ENCODE assay signal across 11 mouse cellular contexts in the genomic region with DNA sequence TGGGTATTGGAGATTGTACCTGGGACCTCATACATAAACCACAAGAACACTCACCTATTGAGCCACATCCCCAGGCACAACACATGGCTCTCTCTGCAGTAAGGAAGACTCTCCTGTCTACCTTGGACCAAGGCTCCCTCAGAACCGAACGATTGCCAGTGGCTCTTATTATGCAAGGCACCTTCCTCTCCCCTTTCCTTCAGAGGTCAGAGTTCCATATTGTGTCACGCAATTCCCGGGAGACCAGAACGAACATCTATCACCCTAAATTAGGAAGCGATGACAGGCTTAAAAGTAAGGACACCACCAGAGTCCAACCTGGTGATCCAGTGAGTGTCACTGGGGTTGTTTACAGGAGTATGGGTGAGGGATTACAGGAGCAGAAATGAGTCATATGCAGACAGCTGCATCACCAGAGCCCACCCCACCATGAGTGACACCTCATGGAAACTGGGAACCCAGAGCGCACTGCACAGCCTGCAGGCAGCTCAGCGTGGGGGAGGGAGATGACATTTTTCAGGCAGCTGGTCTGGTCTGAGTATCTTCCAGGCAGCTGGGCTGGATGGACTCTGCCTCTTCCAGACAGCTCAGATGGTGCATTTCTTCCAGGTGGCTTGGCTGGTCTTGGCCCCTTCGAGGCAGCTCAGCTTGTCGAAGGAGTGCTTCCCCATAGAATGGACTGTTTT. TPM values are rescaled to one million over a fixed set of nuclear protein-coding genes. Genes with fewer than 3 reads are reported as not detected.
DNase-seq lines count a peak whose midpoint lies in the region; ATAC-seq and TF ChIP-seq lines count a peak whose summit lies in the region.
"Had no signal": no experiment of that assay in that cellular context is flagged by ENCODE, and none has a peak within 500 bp of the region (broad histone marks: within the 10 kb centered on the region; RNA-seq: fewer than 3 reads in every experiment).

No protein-coding gene starts in this region.

- no peak for ATAC-seq in cerebellum, adult (ENCODE audit: insufficient number of reproducible peaks, low FRiP score, low TSS enrichment)
- ATAC-seq in limb, embryonic 14.5 days (ENCODE audit: low FRiP score, low read depth), result peak; percentile 66
- ATAC-seq in inflammation-experienced regulatory T-cells, adult 6 months, result no peak

- no peak for TF ChIP-seq CTCF in C2C12 (IDR thresholded peaks at IDR 0.05; ENCODE audit: control insufficient read depth, insufficient read depth, insufficient read length)

- H3K27me3 ChIP-seq in C2C12 (ENCODE audit: control insufficient read depth, insufficient read depth, insufficient read length), result no peaks in the 10 kb centered on the region
- H3K27me3 ChIP-seq in limb, embryonic 14.5 days (ENCODE audit: control insufficient read depth, insufficient read depth, low read length), result no peaks in the 10 kb centered on the region

- H3K9ac ChIP-seq in limb, embryonic 14.5 days (ENCODE audit: low read depth, low read length, severe bottlenecking), result no peak overlapping the region

- no peaks in the 10 kb centered on the region for H3K9me3 ChIP-seq in limb, embryonic 14.5 days (ENCODE audit: control insufficient read depth, low read length)

- H3K27ac ChIP-seq in limb, embryonic 14.5 days (replicated peaks; ENCODE audit: low read depth, low read length), result no peak overlapping the region

- no peak overlapping the region for H3K4me3 ChIP-seq in C2C12 (ENCODE audit: insufficient read depth, poor library complexity, severe bottlenecking)
- no peak overlapping the region for H3K4me3 ChIP-seq in limb, embryonic 14.5 days (replicated peaks; ENCODE audit: low read length)
- H3K4me3 ChIP-seq: erythroblast, embryonic 14.5 days had no signal

- H3K36me3 ChIP-seq in C2C12 (ENCODE audit: control insufficient read depth, insufficient read depth), result no peaks in the 10 kb centered on the region
- H3K36me3 ChIP-seq in limb, embryonic 14.5 days (ENCODE audit: control insufficient read depth, insufficient read depth, low read length), result no peaks in the 10 kb centered on the region

- DNase-seq in cerebellum, postnatal 10 days, result peak; percentile 71 to 74
- peak; percentile 70 to 83 for DNase-seq in heart, adult 18-20 months
- DNase-seq in limb, embryonic 14.5 days (ENCODE audit: low spot score), result peak; percentile 49
- no peak for DNase-seq in layer of hippocampus, postnatal 14 days (ENCODE audit: low spot score in 2 of 2)
- no peak for DNase-seq in liver
- DNase-seq: thymus, postnatal 25 days had no signal

- TF ChIP-seq POLR2A in limb, embryonic 14.5 days (IDR thresholded peaks at IDR 0.05; ENCODE audit: borderline replicate concordance, extremely low read depth, insufficient read depth, insufficient read length), result no peak

- H3K4me1 ChIP-seq in limb, embryonic 14.5 days (ENCODE audit: control insufficient read depth, insufficient read depth, low read length), result peaks cover 15% of the 10 kb centered on the region

- H3K4me2 ChIP-seq in limb, embryonic 14.5 days (replicated peaks; ENCODE audit: low read depth, low read length, severe bottlenecking), result no peak overlapping the region

- WGBS in limb, embryonic 14.5 days, result 44% methylated on average over 10 of the region's 10 CpGs

- no peaks in the 10 kb centered on the region for H3K79me3 ChIP-seq in C2C12 (ENCODE audit: low read depth)

- H3ac ChIP-seq in C2C12 (ENCODE audit: control insufficient read depth, insufficient read length, low read depth), result no peak overlapping the region

- no peaks in the 10 kb centered on the region for H3K79me2 ChIP-seq in C2C12 (ENCODE audit: control insufficient read depth, insufficient read depth)

TF ChIP-seq in C2C12, 6 proteins besides CTCF, POLR2A, EP300 and RAD21:
- TF ChIP-seq MYOD1 (IDR thresholded peaks at IDR 0.05; ENCODE audit: control insufficient read depth, insufficient read length, low read depth), result peak; percentile 98
- TF ChIP-seq CEBPB (IDR thresholded peaks at IDR 0.05; ENCODE audit: low read depth), result peak; percentile 63
- no peak for TF ChIP-seq MAX (IDR thresholded peaks at IDR 0.05)
- TF ChIP-seq FOSL1 (IDR thresholded peaks at IDR 0.05; ENCODE audit: insufficient read depth, low read length, poor library complexity, severe bottlenecking), result peak; percentile 20

RNA-seq across cellular contexts. Expression of gene Heyl, which starts 7.5 kb away (rescaled TPM):
- 0.61 TPM for polyA plus RNA-seq in C2C12 (2012; fragmentation: generic; extraction: Trizol)
- 10 to 100 TPM in 1 of 2 experiments, 1 to 10 TPM in 1; 8.9 to 11.2 TPM for total RNA-seq in heart, adult 18-20 months (2021)
- polyA plus RNA-seq in limb, embryonic 14.5 days (2012; rRNA removed), result 8.9 and 11.1 TPM in 2 replicates
- 9.6 and 13.2 TPM in 2 replicates for polyA plus RNA-seq in limb, embryonic 14.5 days (2014; fragmentation: Nextera tagmentation; extraction: Ambion mirVana)
- 1 to 10 TPM; 6.7 to 7.7 TPM for total RNA-seq in layer of hippocampus, postnatal 14 days (2021)
- polyA plus RNA-seq in inflammation-experienced regulatory T-cells, adult 6 months (2017; shearing (Covaris generic)), result under 1 TPM in 1 of 3 experiments, not detected in 2; 0.10 TPM
- polyA plus RNA-seq: erythroblast, embryonic 14.5 days had no signal

RNA-seq across cellular contexts. Expression of gene Nt5c1a, which starts 24.6 kb away (rescaled TPM):
- not detected for polyA plus RNA-seq in C2C12 (2012; fragmentation: generic; extraction: Trizol)
- 10 to 100 TPM; 50.8 to 64.1 TPM for total RNA-seq in heart, adult 18-20 months (2021)
- polyA plus RNA-seq in limb, embryonic 14.5 days (2012; rRNA removed), result 0.05 TPM in 1 of 2 replicates, not detected in the other
- not detected in 2 replicates for polyA plus RNA-seq in limb, embryonic 14.5 days (2014; fragmentation: Nextera tagmentation; extraction: Ambion mirVana)
- total RNA-seq in layer of hippocampus, postnatal 14 days (2021), result 1 to 10 TPM; 9.3 to 9.8 TPM
- not detected for polyA plus RNA-seq in inflammation-experienced regulatory T-cells, adult 6 months (2017; shearing (Covaris generic))
- polyA plus RNA-seq: erythroblast, embryonic 14.5 days; liver, embryonic 16.5 days had no signal

RNA-seq across cellular contexts. Expression of gene Pabpc4, which starts 36.3 kb away (rescaled TPM):
- polyA plus RNA-seq in C2C12 (2012; fragmentation: generic; extraction: Trizol), result 175 TPM
- 100 to 1,000 TPM; 336 to 356 TPM for total RNA-seq in heart, adult 18-20 months (2021)
- 147 and 207 TPM in 2 replicates for polyA plus RNA-seq in limb, embryonic 14.5 days (2012; rRNA removed)
- 57.2 and 59.1 TPM in 2 replicates for polyA plus RNA-seq in limb, embryonic 14.5 days (2014; fragmentation: Nextera tagmentation; extraction: Ambion mirVana)
- total RNA-seq in layer of hippocampus, postnatal 14 days (2021), result 10 to 100 TPM; 39.4 to 45.7 TPM
- 10 to 100 TPM; 13.5 to 18.7 (median 14.7) TPM for polyA plus RNA-seq in inflammation-experienced regulatory T-cells, adult 6 months (2017; shearing (Covaris generic))

RNA-seq across cellular contexts. Expression of gene Hpcal4, which starts 42.8 kb away (rescaled TPM):
- not detected for polyA plus RNA-seq in C2C12 (2012; fragmentation: generic; extraction: Trizol)
- under 1 TPM; 0.05 to 0.50 TPM for total RNA-seq in heart, adult 18-20 months (2021)
- polyA plus RNA-seq in limb, embryonic 14.5 days (2012; rRNA removed), result 0.12 and 0.34 TPM in 2 replicates
- polyA plus RNA-seq in limb, embryonic 14.5 days (2014; fragmentation: Nextera tagmentation; extraction: Ambion mirVana), result 0.26 and 1.1 TPM in 2 replicates
- 100 to 1,000 TPM; 331 to 338 TPM for total RNA-seq in layer of hippocampus, postnatal 14 days (2021)
- polyA plus RNA-seq in inflammation-experienced regulatory T-cells, adult 6 months (2017; shearing (Covaris generic)), result not detected
- polyA plus RNA-seq: erythroblast, embryonic 14.5 days; liver, embryonic 16.5 days had no signal

Comparison
In these comparisons a context has a peak if more than half of its experiments do, and no peak if none do; other contexts are left out.
1. DNase-seq: peak in cerebellum, postnatal 10 days (2 of 2), heart, adult 18-20 months (2 of 2) and limb, embryonic 14.5 days (single experiment); none in layer of hippocampus, postnatal 14 days (0 of 2) and liver (single experiment).